Mouse (Mus musculus): ENCODE data around the gene Mettl8. TPM values are rescaled to one million over a fixed set of nuclear protein-coding genes. Genes with fewer than 3 reads are reported as not detected.

Gene Mettl8
- polyA plus RNA-seq, 1 experiment = not detected

DNA sequence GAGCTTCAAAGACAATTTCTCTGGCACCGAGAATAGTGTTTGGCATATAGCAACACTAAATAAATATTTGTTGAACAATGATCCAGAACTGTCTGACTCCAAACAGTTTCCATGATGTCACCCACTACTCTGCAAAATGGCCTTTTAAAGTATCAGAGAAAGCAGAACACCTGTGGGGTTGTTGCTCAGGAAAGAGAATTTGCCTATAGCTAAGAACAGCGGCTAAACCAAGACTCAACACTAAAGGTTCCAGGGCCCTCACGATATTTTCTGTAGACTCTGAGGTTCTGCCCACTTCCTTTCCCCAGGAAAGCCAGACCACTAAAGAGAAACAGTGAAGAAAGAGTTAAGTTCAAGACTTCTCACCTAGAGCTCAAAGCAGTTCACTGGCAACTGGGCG is 122.4 kb downstream of the Mettl8 start:
- Histone ChIP-seq H3K27ac (ENCODE audit: insufficient read depth, low read depth, low read length) (no peak overlapping the region), H3K4me1 (ENCODE audit: control insufficient read depth, insufficient read depth, low read length) (peaks cover 2% of the 10 kb centered on the region), H3K4me3 (ENCODE audit: insufficient read depth, low read depth, low read length) (no peak overlapping the region)
- WGBS = 91% methylated on average over 4 of the region's 4 CpGs
- TF ChIP-seq POLR2A (IDR thresholded peaks at IDR 0.05; ENCODE audit: insufficient read depth, low read depth, low read length) (no peak), CTCF (IDR thresholded peaks at IDR 0.05; ENCODE audit: insufficient read depth, low read depth, low read length) (no peak)

DNA sequence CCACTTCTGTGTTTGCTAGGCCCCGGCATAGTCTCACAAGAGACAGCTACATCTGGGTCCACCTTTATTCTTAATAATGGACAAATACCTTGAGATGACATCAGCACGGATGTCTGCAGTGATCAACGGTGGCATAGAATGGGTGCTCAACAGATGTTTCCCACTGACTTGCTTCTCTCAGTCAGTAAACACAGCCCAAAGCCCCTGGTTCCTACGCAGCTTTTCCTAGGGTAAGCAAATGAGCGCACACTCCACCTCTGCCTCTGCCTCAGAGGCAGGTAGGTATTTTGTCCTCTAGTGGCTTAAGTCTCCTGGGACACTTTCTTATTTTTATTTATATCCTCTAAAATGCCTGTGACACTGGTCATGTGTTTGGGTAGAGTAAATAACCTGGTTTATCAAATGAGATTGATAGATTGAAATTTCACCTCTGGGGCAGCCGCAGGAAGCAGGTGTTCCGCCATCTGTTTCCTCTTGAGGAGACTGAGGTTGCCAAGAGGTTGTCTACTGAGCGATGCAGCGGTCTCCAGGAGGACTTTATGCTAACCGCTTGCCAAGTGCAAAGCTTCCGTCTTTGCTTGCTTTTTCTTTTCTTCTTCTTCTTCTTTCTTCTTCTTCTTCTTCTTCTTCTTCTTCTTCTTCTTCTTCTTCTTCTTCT is 124.6 kb downstream of the Mettl8 start:
- Histone ChIP-seq H3K4me1 (ENCODE audit: control insufficient read depth, insufficient read depth, low read length) (peaks cover 2% of the 10 kb centered on the region), H3K4me3 (ENCODE audit: insufficient read depth, low read depth, low read length) (no peak overlapping the region), H3K27ac (ENCODE audit: insufficient read depth, low read depth, low read length) (no peak overlapping the region)
- 95% methylated on average over 11 of the region's 11 CpGs for WGBS
- TF ChIP-seq POLR2A (IDR thresholded peaks at IDR 0.05; ENCODE audit: insufficient read depth, low read depth, low read length) (no peak), CTCF (IDR thresholded peaks at IDR 0.05; ENCODE audit: insufficient read depth, low read depth, low read length) (no peak)

- Histone ChIP-seq H3K4me3 (ENCODE audit: insufficient read depth, low read depth, low read length) (no peak overlapping the region), H3K4me1 (ENCODE audit: control insufficient read depth, insufficient read depth, low read length) (no peaks in the 10 kb centered on the region), H3K27ac (ENCODE audit: insufficient read depth, low read depth, low read length) (no peak overlapping the region)
- TF ChIP-seq CTCF (IDR thresholded peaks at IDR 0.05; ENCODE audit: insufficient read depth, low read depth, low read length) (no peak), POLR2A (IDR thresholded peaks at IDR 0.05; ENCODE audit: insufficient read depth, low read depth, low read length) (no peak)
- 89% methylated on average over 11 of the region's 11 CpGs for WGBS
Measured at GRCm38 (mm10) chr2:70929714-70930113, 125.7 kb downstream of the Mettl8 start.

GRCm38 (mm10) chr2:70924049-70924448 is 131.3 kb downstream of the Mettl8 start:
- TF ChIP-seq CTCF (IDR thresholded peaks at IDR 0.05; ENCODE audit: insufficient read depth, low read depth, low read length) = no peak
- TF ChIP-seq POLR2A (IDR thresholded peaks at IDR 0.05; ENCODE audit: insufficient read depth, low read depth, low read length) = no peak
- Histone ChIP-seq H3K4me3 (ENCODE audit: insufficient read depth, low read depth, low read length) (no peak overlapping the region), H3K27ac (ENCODE audit: insufficient read depth, low read depth, low read length) (no peak overlapping the region), H3K4me1 (ENCODE audit: control insufficient read depth, insufficient read depth, low read length) (0 out of 2 replicates have a peak, but pooled peaks cover 2% of the 10 kb centered on the region)
- WGBS = 96% methylated on average over 1 of the region's 1 CpGs

- TF ChIP-seq POLR2A (IDR thresholded peaks at IDR 0.05; ENCODE audit: insufficient read depth, low read depth, low read length) (no peak), CTCF (IDR thresholded peaks at IDR 0.05; ENCODE audit: insufficient read depth, low read depth, low read length) (no peak)
- WGBS = 81% methylated on average over 6 of the region's 6 CpGs
- Histone ChIP-seq H3K4me1 (ENCODE audit: control insufficient read depth, insufficient read depth, low read length) (0 out of 2 replicates have a peak, but pooled peaks cover 2% of the 10 kb centered on the region), H3K27ac (ENCODE audit: insufficient read depth, low read depth, low read length) (no peak overlapping the region), H3K4me3 (ENCODE audit: insufficient read depth, low read depth, low read length) (no peak overlapping the region)
Measured at GRCm38 (mm10) chr2:70922814-70923213, 132.6 kb downstream of the Mettl8 start.

DNA sequence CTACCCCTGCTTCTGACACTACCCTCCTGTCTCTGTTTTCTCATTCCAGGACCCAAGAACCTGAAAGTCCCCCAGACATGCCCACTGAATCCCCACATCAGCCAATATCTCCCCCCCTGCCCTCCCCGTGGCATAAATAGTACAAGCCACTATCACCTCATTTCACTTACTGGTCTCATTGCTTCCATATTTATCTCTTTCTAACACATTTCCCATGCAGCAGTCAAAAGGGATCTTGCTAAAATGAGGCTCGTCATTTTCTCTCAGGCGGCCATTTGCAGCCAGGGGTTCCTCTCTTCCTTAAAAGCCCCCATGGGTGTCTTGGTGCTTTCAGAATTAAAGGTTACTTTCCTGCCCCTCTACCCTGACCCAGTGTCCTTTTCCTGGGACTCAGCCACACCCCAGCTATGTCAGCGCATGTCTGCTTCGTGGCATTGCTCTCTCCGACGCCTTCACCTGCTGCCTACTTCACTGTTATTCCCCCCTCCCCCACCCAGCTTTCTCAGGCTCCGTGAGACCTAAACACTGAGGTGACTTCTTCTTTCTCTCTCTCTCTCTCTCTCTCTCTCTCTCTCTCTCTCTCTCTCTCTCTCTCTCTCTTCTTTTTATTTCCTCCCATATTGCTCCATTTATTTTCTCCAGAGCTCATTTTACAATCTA is 134.3 kb downstream of the Mettl8 start:
- H3K4me3 ChIP-seq (ENCODE audit: insufficient read depth, low read depth, low read length) = no peak overlapping the region
- H3K27ac ChIP-seq (ENCODE audit: insufficient read depth, low read depth, low read length) = no peak overlapping the region
- 0 out of 2 replicates have a peak, but pooled peaks cover 2% of the 10 kb centered on the region for H3K4me1 ChIP-seq (ENCODE audit: control insufficient read depth, insufficient read depth, low read length)
- 70% methylated on average over 8 of the region's 8 CpGs for WGBS
- TF ChIP-seq POLR2A (IDR thresholded peaks at IDR 0.05; ENCODE audit: insufficient read depth, low read depth, low read length) = no peak
- no peak for TF ChIP-seq CTCF (IDR thresholded peaks at IDR 0.05; ENCODE audit: insufficient read depth, low read depth, low read length)

- WGBS = 71% methylated on average over 2 of the region's 2 CpGs
- no peak overlapping the region for H3K4me3 ChIP-seq (ENCODE audit: insufficient read depth, low read depth, low read length)
- no peak overlapping the region for H3K27ac ChIP-seq (ENCODE audit: insufficient read depth, low read depth, low read length)
- H3K4me1 ChIP-seq (ENCODE audit: control insufficient read depth, insufficient read depth, low read length) = 0 out of 2 replicates have a peak, but pooled peaks cover 2% of the 10 kb centered on the region
- TF ChIP-seq CTCF (IDR thresholded peaks at IDR 0.05; ENCODE audit: insufficient read depth, low read depth, low read length) (no peak), POLR2A (IDR thresholded peaks at IDR 0.05; ENCODE audit: insufficient read depth, low read depth, low read length) (no peak)
Measured at GRCm38 (mm10) chr2:70919913-70920522, 135.4 kb downstream of the Mettl8 start.

DNA sequence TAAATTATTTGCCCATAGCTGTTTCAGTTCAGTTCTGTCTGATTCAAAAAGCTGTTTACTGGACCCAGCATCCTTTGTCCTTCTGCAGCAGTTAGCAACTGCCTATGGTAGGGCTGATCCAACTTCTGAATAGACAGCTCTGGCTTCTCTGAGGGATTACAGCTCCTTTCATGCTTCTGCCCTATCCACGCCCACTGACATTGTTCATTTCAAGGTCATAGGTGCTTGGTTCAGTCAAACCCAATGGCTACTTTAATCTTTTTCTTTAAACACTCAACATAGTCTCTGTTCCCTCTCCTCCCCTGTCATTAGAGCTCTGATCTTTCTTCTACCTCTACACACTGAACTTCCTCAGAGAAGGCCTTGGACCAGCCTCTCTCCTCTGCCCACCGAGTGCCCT is 136.9 kb downstream of the Mettl8 start:
- 65% methylated on average over 2 of the region's 2 CpGs for WGBS
- Histone ChIP-seq H3K4me3 (ENCODE audit: insufficient read depth, low read depth, low read length) (no peak overlapping the region), H3K4me1 (ENCODE audit: control insufficient read depth, insufficient read depth, low read length) (0 out of 2 replicates have a peak, but pooled peaks cover 2% of the 10 kb centered on the region), H3K27ac (ENCODE audit: insufficient read depth, low read depth, low read length) (no peak overlapping the region)
- TF ChIP-seq CTCF (IDR thresholded peaks at IDR 0.05; ENCODE audit: insufficient read depth, low read depth, low read length) = no peak
- TF ChIP-seq POLR2A (IDR thresholded peaks at IDR 0.05; ENCODE audit: insufficient read depth, low read depth, low read length) = no peak

Other genes starting within 250 kb of the Mettl8 start
- gene Tlk1, start 229.9 kb downstream of the Mettl8 start, polyA plus RNA-seq (2012; ENCODE audit: insufficient read depth, insufficient read length, low replicate concordance, missing spikeins) = not detected in 2 replicates
- gene Dcaf17, start 255 bp downstream of the Mettl8 start, polyA plus RNA-seq (2012; ENCODE audit: insufficient read depth, insufficient read length, low replicate concordance, missing spikeins) = not detected in 2 replicates
- gene Cybrd1, start 62.3 kb upstream of the Mettl8 start, polyA plus RNA-seq (2012; ENCODE audit: insufficient read depth, insufficient read length, low replicate concordance, missing spikeins) = not detected in 2 replicates
- gene Dync1i2, start 156.1 kb upstream of the Mettl8 start, polyA plus RNA-seq (2012; ENCODE audit: insufficient read depth, insufficient read length, low replicate concordance, missing spikeins) = 263 TPM in 1 of 2 replicates, not detected in the other

Data from olfactory bulb, adult 2 months (tissue).